9 mouse cellular contexts compared by ENCODE assay signal in genomic region chr2:167866751-167867150, GRCm38 (mm10).
DNase-seq lines count a peak whose midpoint lies in the region; ATAC-seq and TF ChIP-seq lines count a peak whose summit lies in the region.
"Had no signal": no experiment of that assay in that cellular context is flagged by ENCODE, and none has a peak within 500 bp of the region (broad histone marks: within the 10 kb centered on the region; RNA-seq: fewer than 3 reads in every experiment).

No protein-coding gene starts in this region.

- H3K4me3 ChIP-seq in kidney, postnatal 0 days (replicated peaks; ENCODE audit: low read depth, low read length), result no peak overlapping the region

- H3K4me1 ChIP-seq in kidney, postnatal 0 days (replicated peaks; ENCODE audit: insufficient read depth, low read length), result peaks cover 12% of the 10 kb centered on the region; the same call in 1 of the 2 replicates

- ATAC-seq in kidney, postnatal 0 days (replicated peaks; ENCODE audit: low FRiP score, low read depth), result peak; percentile 80
- ATAC-seq in erythroid progenitor cell, adult 5-6 weeks (replicated peaks; ENCODE audit: low FRiP score, poor library complexity, severe bottlenecking), result no peak

- TF ChIP-seq CTCF in kidney, postnatal 0 days (IDR thresholded peaks at IDR 0.05; ENCODE audit: low read depth), result peak; percentile 69

- no peak overlapping the region for H3K4me2 ChIP-seq in kidney, postnatal 0 days (ENCODE audit: low read length)

- H3K9ac ChIP-seq in kidney, postnatal 0 days (ENCODE audit: low read depth, low read length), result 0 out of 2 replicates have a peak overlapping the region, but pooled peaks have one; percentile 19

- H3K36me3 ChIP-seq in kidney, postnatal 0 days (ENCODE audit: insufficient read depth, low read length), result no peaks in the 10 kb centered on the region

- peak; percentile 54 for DNase-seq in embryo, embryonic 10 days (ENCODE audit: low spot score)
- no peak for DNase-seq in embryo, embryonic 9.5 days (ENCODE audit: extremely low spot score)
- DNase-seq in adrenal gland, adult 2 months, result peak; percentile 89
- peak; percentile 80 to 89 for DNase-seq in heart, adult 9 months (ENCODE audit: low spot score in 2 of 2)
- peak; percentile 88 for DNase-seq in kidney, postnatal 0 days (ENCODE audit: low spot score)
- DNase-seq in lung, postnatal 36 days, result peak; percentile 93
- no peak for DNase-seq in thymus, postnatal 14 days

- no peaks in the 10 kb centered on the region for H3K9me3 ChIP-seq in kidney, postnatal 0 days (replicated peaks; ENCODE audit: low read length)

- H3K27ac ChIP-seq in kidney, postnatal 0 days, result peak overlapping the region; percentile 50; the same call in 1 of the 2 replicates
- H3K27ac ChIP-seq: macrophage had no signal

- H3K27me3 ChIP-seq in kidney, postnatal 0 days (ENCODE audit: insufficient read depth, low read length), result no peaks in the 10 kb centered on the region

- 26% methylated on average over 10 of the region's 10 CpGs for WGBS in kidney, postnatal 0 days

Comparison
In these comparisons a context has a peak if more than half of its experiments do, and no peak if none do; other contexts are left out.
1. DNase-seq: peak in embryo, embryonic 10 days (single experiment), adrenal gland, adult 2 months (single experiment), heart, adult 9 months (2 of 2), kidney, postnatal 0 days (single experiment) and lung, postnatal 36 days (single experiment); none in embryo, embryonic 9.5 days (single experiment) and thymus, postnatal 14 days (single experiment).